Mouse (Mus musculus): ENCODE measurements around the gene Pacrg.
A peak's percentile ranks its signal among the peaks of the same experiment; 100 is the strongest.

Gene Pacrg

DNA sequence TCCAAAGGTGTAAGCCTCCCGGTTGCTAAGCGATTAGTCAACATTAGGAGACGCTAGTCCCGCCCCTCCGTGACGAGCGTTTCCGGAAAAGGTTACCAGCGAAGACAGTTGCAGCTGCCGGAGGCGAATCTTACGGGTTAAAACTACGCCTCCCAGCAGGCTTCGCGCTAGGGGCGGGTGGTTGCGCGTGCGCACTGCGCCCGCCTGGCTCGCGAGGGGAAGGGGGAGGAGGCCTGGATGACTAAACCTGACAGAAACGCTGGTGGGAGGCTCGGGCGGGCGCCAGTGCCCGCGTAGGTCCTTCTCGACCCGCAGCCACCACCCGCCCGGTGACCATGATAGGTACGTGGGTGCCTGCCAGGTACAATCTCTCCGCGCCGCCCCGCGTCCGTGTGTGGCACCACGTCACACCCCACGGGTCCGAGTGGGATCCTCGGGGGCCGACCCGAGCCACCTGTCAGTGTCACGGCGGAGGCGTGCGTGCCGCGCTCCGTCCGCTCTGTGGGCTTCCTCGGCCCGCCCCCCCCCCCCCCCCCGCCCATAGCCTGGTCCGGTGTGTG is at the start of gene Pacrg, which contains the start of gene Prkn:
TSS of gene Pacrg (minus strand) at position 164 of the 560 bp plus-strand sequence.
TSS of gene Prkn (plus strand) at position 237 of the 560 bp plus-strand sequence.
- DNase-seq (ENCODE audit: low spot score in 2 of 2), result peak; percentile 89 to 94

DNA sequence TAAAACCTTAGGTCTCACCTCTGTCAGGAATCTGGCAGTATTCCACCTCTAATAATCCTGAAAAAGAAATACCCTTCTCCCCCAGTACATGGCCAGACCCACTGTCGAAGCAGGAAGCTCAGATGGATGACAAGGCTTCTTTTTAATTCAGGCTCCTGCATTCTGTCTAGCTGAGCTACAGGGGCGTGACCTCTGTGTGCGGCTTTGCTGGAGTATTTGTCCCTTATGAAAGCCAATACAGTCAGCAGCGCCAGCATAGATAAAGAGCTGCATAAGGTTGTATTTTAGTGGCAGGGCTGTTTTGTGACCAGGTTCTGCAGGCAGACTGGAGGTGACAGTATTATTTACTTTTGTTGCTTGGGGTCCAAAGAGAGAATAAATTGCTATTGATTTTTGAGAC is 47.8 kb upstream of the Pacrg start:
- DNase-seq (ENCODE audit: low spot score in 2 of 2), result no peak

DNA sequence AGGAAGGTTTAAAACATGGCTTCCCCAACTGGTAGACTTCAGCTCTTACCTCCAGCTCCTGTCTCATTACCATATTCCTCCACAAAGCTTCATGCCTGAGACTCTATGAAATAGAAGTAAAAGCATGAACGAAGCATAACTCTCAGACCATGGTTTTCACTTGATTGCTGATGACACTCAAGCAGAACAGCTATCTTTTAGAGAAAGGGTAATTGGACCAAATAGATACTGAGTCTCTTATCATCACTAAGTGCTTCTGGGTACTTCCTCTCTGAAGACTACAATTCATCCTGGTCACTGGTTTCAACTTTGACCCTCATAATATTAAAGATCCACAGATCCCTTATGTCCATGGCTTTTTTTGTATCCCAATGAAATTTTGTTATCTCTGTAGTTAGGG is 42.1 kb upstream of the Pacrg start:
- no peak for DNase-seq (ENCODE audit: low spot score in 2 of 2)

GRCm38 (mm10) chr17:10878986-10879385 is 38.9 kb upstream of the Pacrg start:
- no peak for DNase-seq (ENCODE audit: low spot score in 2 of 2)

DNA sequence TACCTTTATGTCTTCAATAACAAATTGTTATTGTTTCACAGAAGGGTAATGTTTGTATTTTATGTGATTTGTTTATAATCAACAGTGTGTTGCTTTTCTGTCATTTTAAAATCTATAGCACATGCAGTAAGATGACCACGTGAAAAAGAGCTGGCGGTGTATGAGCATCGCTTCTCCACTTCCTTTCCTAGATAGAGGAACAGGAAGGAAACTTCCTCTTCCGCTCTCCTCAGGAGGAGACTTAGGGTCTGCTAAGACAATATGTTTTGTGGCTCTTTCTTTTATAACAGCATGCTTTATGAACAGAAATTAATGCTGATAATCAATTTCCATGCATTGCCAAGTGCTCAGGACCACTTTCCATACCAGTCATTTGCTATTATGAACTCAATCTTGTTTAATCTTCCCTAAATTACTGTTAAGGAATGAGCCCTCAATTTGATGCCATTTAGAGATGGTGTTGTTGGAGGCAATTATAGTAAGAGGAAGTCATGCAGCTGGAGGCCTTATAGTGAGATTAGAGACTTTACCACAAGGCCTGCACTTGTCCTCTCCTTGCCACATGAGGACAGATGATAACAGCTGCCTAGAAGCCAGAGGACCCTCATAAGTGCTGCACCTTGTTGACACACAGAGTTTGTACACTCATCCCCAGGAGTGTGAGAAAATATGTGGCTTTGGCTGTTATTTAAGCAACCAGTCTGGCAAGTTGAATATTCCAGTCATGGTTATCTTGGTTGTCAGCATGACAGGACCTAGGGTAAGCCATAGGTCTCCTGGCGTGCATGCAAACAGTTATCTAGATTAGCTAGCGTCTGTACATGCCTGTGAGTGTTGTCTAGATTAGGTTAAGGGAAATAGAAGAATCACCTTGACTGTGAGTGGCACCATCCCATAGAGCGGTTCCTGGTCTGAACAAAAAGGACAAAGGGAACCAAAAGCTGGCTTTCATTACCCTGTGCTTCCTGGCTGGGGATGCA is 34.4 kb upstream of the Pacrg start:
- DNase-seq (ENCODE audit: low spot score in 2 of 2), result no peak

GRCm38 (mm10) chr17:10854207-10854606 is 14.1 kb upstream of the Pacrg start:
- DNase-seq (ENCODE audit: low spot score in 2 of 2), result no peak

GRCm38 (mm10) chr17:10840731-10841201 is 655 bp upstream of the Pacrg start:
- DNase-seq (ENCODE audit: low spot score in 2 of 2), result peak; percentile 14 to 31

- DNase-seq (ENCODE audit: low spot score in 2 of 2), result no peak
These were observed 21.1 kb downstream of the Pacrg start for GRCm38 (mm10) chr17:10818971-10819370.

- DNase-seq (ENCODE audit: low spot score in 2 of 2), result no peak
These were observed 31.5 kb downstream of the Pacrg start for GRCm38 (mm10) chr17:10808571-10808970.

DNA sequence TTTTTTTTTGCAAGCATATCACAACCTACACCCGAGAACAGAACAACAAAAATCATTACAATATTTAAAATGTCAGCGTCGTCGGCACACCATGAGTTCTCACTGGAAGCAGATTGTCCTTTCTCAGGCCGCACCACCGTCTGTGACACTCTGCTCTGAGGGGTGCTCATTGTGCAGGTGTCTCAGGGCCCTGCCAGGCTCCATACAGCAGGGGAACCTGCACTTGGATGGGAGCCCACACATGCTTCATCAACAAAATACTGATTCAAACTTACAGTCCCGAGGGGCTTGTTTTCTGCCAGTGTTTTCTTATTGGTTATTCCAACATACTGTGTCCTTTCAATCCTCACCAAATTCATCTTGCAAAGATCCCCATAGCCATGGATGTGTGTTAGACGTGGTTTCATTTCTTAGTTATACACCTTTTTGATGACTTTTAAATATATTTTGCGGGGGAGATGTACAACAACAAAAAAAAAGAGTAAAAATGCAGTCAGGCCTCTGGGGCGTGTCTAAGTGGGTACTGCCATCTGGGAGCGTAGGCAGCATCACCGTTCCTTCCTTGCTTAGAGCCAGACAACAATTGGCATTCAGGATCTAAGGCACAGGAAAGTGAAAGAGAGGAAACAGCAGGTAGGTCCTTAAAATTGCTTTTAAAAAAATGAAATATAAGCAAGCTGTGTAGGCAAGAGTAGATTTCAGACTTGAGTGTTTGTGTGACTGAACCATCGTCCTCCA is 32.7 kb downstream of the Pacrg start:
- DNase-seq (ENCODE audit: low spot score in 2 of 2), result no peak

GRCm38 (mm10) chr17:10806692-10807091 is 33.4 kb downstream of the Pacrg start:
- DNase-seq (ENCODE audit: low spot score in 2 of 2), result no peak

- DNase-seq (ENCODE audit: low spot score in 2 of 2), result no peak
These were observed 48.5 kb downstream of the Pacrg start for GRCm38 (mm10) chr17:10791661-10792060.

- DNase-seq (ENCODE audit: low spot score in 2 of 2), result no peak
These were observed 55.6 kb downstream of the Pacrg start for GRCm38 (mm10) chr17:10784401-10784920.

DNA sequence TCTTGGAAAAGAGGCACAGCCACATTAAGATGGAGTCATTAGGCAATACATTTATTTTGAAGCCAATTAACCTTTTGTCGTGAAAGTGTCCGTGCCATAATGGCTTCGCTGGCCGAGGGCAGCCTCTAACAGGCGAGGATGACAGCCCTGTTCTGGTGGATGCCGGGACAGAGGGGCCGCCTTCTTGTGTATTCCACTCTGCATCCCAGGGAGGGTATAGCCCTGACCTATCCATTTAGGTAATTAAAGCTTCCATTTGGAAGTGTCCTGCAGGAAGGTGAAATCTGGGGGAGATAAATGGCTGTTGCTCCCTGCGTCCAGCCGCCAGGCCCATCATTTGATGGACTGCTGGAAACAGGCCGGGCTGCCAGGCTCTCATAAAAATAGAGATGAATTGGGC is 63.6 kb downstream of the Pacrg start:
- DNase-seq (ENCODE audit: low spot score in 2 of 2), result no peak

DNA sequence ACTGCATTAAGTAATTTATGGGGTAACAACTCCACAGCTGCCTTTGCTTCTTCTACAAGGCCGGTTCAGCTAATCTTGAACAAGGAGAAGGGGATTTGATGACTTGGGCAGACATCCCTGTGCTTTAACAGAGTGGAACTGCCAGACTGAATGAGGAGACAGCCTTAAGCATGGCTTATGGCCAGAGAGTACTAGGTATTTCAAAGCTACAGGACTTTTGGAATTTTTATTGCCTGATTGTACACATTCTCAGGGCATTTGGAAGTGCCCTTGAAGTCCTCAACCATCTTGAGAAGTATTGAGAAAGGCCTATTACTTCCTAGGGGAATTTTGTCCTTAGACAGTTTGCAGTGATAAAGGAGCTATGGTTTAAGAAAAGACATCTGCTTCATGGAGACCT is 65.6 kb downstream of the Pacrg start:
- DNase-seq (ENCODE audit: low spot score in 2 of 2), result no peak

GRCm38 (mm10) chr17:10772207-10772606 is 67.9 kb downstream of the Pacrg start:
- DNase-seq (ENCODE audit: low spot score in 2 of 2), result no peak

DNA sequence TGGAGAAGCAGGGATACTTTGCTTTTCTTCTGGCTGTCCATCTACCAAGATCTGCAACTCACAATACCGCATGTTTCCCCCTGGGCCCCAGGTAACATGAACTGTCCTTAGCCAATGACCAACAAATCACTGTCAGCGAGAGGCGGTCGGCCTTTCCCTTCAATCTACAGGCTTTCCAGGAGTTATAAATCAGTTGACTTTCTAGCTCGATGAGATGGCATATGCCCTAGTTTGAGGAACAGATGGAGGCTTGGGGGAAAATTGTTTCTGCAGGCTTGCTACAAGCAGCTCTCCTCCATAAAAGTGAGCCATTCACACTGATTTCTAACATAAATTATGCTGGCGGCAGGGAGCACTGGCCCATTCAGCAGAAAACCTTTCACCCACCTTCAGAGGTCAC is 70.2 kb downstream of the Pacrg start:
- DNase-seq (ENCODE audit: low spot score in 2 of 2), result no peak

DNA sequence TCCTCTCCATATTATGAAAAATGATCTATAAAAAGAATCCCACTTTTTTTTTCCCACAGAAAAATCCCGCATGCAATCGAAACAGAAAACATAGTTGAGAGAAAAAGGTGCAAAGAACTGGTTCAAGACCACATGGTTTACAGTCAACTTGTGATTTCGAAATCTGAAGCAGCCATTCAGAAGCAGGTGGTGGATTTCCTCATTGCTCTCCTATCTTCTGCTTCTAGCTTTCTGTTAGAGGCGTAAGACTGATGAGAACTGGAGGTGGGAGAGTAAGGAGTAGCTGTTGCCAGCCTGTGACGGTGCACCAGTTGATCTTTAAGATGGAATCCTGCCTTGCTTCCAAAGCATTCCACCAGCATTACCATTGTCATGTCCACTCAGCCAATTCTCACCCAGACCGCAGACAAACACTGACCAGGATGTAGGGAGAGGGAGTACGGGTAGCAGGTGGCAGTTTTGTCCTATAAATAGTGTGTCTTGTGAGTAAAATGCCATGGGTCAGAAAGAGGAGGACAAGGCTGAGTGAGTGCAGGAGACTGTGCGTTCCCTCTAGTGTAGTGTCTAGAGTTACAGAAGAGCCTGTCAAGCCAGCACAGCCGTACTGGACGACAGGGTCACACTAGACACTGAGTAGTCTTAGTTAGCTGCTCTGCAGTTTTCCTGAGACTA is 73.2 kb downstream of the Pacrg start:
- no peak for DNase-seq (ENCODE audit: low spot score in 2 of 2)

GRCm38 (mm10) chr17:10764343-10764742 is 75.8 kb downstream of the Pacrg start:
- DNase-seq (ENCODE audit: low spot score in 2 of 2), result no peak

DNA sequence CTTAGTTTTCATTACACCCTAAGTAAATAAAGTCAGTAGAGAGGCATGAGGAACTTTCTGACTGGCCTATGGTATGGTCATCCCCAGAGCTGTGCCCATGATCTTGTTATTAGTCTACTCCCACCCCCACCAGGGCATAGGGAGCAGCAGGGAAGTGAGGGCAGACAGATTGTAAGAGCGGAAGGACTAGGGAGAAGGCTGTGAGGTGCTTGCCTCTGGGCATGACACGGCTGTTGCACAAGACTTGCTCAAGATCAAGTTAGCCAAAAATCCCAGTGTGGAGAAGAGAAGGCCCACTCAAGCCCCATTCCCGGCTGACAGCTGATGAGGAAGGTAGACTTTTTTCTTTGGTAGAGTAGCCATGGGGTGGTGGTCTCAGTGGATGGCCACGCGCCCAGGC is 82.7 kb downstream of the Pacrg start:
- no peak for DNase-seq (ENCODE audit: low spot score in 2 of 2)

- peak in 1 of 2 experiments; percentile 44 for DNase-seq (ENCODE audit: low spot score in 2 of 2)
These were observed 95.2 kb downstream of the Pacrg start for GRCm38 (mm10) chr17:10744709-10745461.
